Mouse (Mus musculus) CH12.LX (cell line): ENCODE measurements around the gene Nfe2l1. TPM values are rescaled to one million over a fixed set of nuclear protein-coding genes. Genes with fewer than 3 reads are reported as not detected.
"Not testable (repeated sequence)": the region's sequence is repeated elsewhere in the genome, so short reads cannot be mapped to it uniquely, and the experiment has no call there.

Experiments used
- DNase-seq: peaks from one replicate; pipeline ENCODE4 v3.0.0-alpha.2; 2013; ENCODE audit errors: extremely low read depth
- H3K27ac ChIP-seq: 2 replicates; pipeline ENCODE4 v1.5.1; 2012; ENCODE audit warnings: low read depth, mild to moderate bottlenecking, control low read depth, moderate library complexity; ENCODE audit not compliant: insufficient read depth
- H3K27me3 ChIP-seq: replicated peaks from 2 replicates; pipeline ENCODE3; 2012; ENCODE audit warnings: inconsistent platforms
- H3K36me3 ChIP-seq, 2 experiments: replicated peaks in 1 of 2; 2 replicates each; pipeline versions ENCODE3 to v1.6.1; 2012; ENCODE audit warnings: inconsistent platforms in 1 of 2, low read length in 1 of 2, mild to moderate bottlenecking in 1 of 2, mixed read lengths in 1 of 2, moderate library complexity in 1 of 2; ENCODE audit not compliant: control insufficient read depth in 1 of 2, insufficient read depth in 1 of 2
- H3K4me1 ChIP-seq, 2 experiments: 2 replicates each; pipeline ENCODE4 v1.6.1; 2012; ENCODE audit warnings: inconsistent platforms in 1 of 2, moderate library complexity in 1 of 2; ENCODE audit not compliant: insufficient read depth in 2 of 2, control insufficient read depth in 1 of 2
- H3K4me2 ChIP-seq: 2 replicates; pipeline ENCODE4 v1.6.1; 2012; ENCODE audit warnings: low read depth, mild to moderate bottlenecking, control low read depth; ENCODE audit not compliant: poor library complexity, insufficient read depth, severe bottlenecking
- H3K4me3 ChIP-seq, 3 experiments: fragments of 150-350 bp in 1 of 3; sonication (generic) in 1 of 3; replicated peaks in 1 of 3; 2 replicates each; pipeline versions ENCODE3 to v1.5.1; 2011 to 2012; ENCODE audit warnings: low read depth in 2 of 3, low read length in 2 of 3, mild to moderate bottlenecking in 2 of 3, moderate library complexity in 2 of 3, control low read depth in 1 of 3, improper control_type of control experiment in 1 of 3, inconsistent platforms in 1 of 3, mixed read lengths in 1 of 3; ENCODE audit not compliant: poor library complexity in 1 of 3
- H3K79me2 ChIP-seq: replicated peaks from 2 replicates; pipeline ENCODE4 v1.6.1; 2012; ENCODE audit warnings: mild to moderate bottlenecking, moderate library complexity; ENCODE audit not compliant: control insufficient read depth, poor library complexity, insufficient read depth, severe bottlenecking; ENCODE audit errors: extremely low read depth
- H3K9ac ChIP-seq: 2 replicates; pipeline ENCODE4 v1.6.1; 2012; ENCODE audit warnings: low read depth, mild to moderate bottlenecking, control low read depth, moderate library complexity; ENCODE audit not compliant: insufficient read depth
- H3K9me3 ChIP-seq: replicated peaks from 2 replicates; pipeline ENCODE3; 2012; ENCODE audit warnings: low read length, inconsistent platforms, mixed read lengths
- CHD2 ChIP-seq: IDR thresholded peaks from 2 replicates; pipeline ENCODE4 v1.6.1; 2011; ENCODE audit warnings: low read length, improper control_type of control experiment
- CTCF ChIP-seq, 2 experiments: IDR thresholded peaks in 1 of 2; conservative IDR thresholded peaks in 1 of 2; 2 replicates each; pipeline ENCODE4 v1.5.1; 2011 to 2012; ENCODE audit warnings: low read depth in 2 of 2, low read length in 2 of 2, improper control_type of control experiment in 1 of 2, inconsistent platforms in 1 of 2, mild to moderate bottlenecking in 1 of 2, moderate library complexity in 1 of 2
- ELF1 ChIP-seq: IDR thresholded peaks from 2 replicates; pipeline ENCODE4 v1.6.1; 2014; ENCODE audit warnings: low read depth, mild to moderate bottlenecking, inconsistent platforms, low read length, improper control_type of control experiment
- EP300 ChIP-seq: IDR thresholded peaks from 2 replicates; pipeline ENCODE4 v1.6.1; 2011; ENCODE audit warnings: low read length, improper control_type of control experiment
- IRF4 ChIP-seq: IDR thresholded peaks from 2 replicates; pipeline ENCODE4 v1.6.1; 2014; ENCODE audit warnings: low read depth, mild to moderate bottlenecking, inconsistent platforms, low read length, improper control_type of control experiment
- MAFK ChIP-seq: IDR thresholded peaks from 2 replicates; pipeline ENCODE4 v1.6.1; 2011; ENCODE audit warnings: low read length, improper control_type of control experiment; ENCODE audit not compliant: insufficient replicate concordance
- MAX ChIP-seq: IDR thresholded peaks from 2 replicates; pipeline ENCODE4 v1.6.1; 2011; ENCODE audit warnings: low read length, improper control_type of control experiment
- MYC ChIP-seq: IDR thresholded peaks from 2 replicates; pipeline ENCODE4 v1.6.1; 2011; ENCODE audit warnings: low read depth, mild to moderate bottlenecking, improper control_type of control experiment, low read length
- POLR2A ChIP-seq: IDR thresholded peaks from 2 replicates; pipeline ENCODE4 v1.6.1; 2011; ENCODE audit warnings: low read depth, mild to moderate bottlenecking, improper control_type of control experiment, low read length
- POLR2AphosphoS2 ChIP-seq: IDR thresholded peaks from 2 replicates; pipeline ENCODE4 v1.6.1; 2011; ENCODE audit warnings: low read depth, low read length, improper control_type of control experiment
- RAD21 ChIP-seq: IDR thresholded peaks from 2 replicates; pipeline ENCODE4 v1.6.1; 2011; ENCODE audit warnings: low read depth, mild to moderate bottlenecking, low read length, improper control_type of control experiment, moderate library complexity
- SIN3A ChIP-seq: IDR thresholded peaks from 2 replicates; pipeline ENCODE4 v1.6.1; 2012; ENCODE audit warnings: low read length, improper control_type of control experiment, inconsistent platforms
- SMC3 ChIP-seq: IDR thresholded peaks from 2 replicates; pipeline ENCODE4 v1.6.1; 2011; ENCODE audit warnings: low read depth, low read length, improper control_type of control experiment
- TBP ChIP-seq: conservative IDR thresholded peaks from 2 replicates; pipeline ENCODE4 v1.6.1; 2011; ENCODE audit warnings: low read depth, low read length, improper control_type of control experiment
- USF1 ChIP-seq: IDR thresholded peaks from 2 replicates; pipeline ENCODE4 v1.6.1; 2014; ENCODE audit warnings: low read depth, mild to moderate bottlenecking, inconsistent platforms, low read length, improper control_type of control experiment
- ZMIZ1 ChIP-seq: IDR thresholded peaks from 2 replicates; pipeline ENCODE4 v1.6.1; 2012; ENCODE audit warnings: low read depth, mild to moderate bottlenecking, inconsistent platforms, low read length, improper control_type of control experiment
- ZNF384 ChIP-seq: IDR thresholded peaks from 2 replicates; pipeline ENCODE4 v1.6.1; 2012; ENCODE audit warnings: low read depth, low read length, improper control_type of control experiment, inconsistent platforms
- dilution Hi-C: fragments of 300-500 bp; cut with MboI; formaldehyde crosslinking; loops from 2 replicates; pipeline ENCODE4 v1.14.3; 2020; ENCODE audit warnings: low sequenced_read_pairs; ENCODE audit not compliant: extremely low pct_unique_long_range_greater_than_20kb, extremely low pct_ligation_motif_present
- in situ Hi-C: fragments of 300-500 bp; cut with MboI; formaldehyde crosslinking; loops from 3 replicates; pipeline ENCODE4 v1.14.3; 2019; ENCODE audit warnings: low sequenced_read_pairs, low pct_ligation_motif_present, low pct_unique_long_range_greater_than_20kb, mixed read lengths
- polyA plus RNA-seq: library from polyadenylated mRNA; unstranded; fragments of >175 nt; gene quantifications from 2 replicates; pipeline ENCODE4 v1.2.1, GENCODE M21; 2012; ENCODE audit warnings: low read depth; ENCODE audit not compliant: insufficient read length
- total RNA-seq, 2 experiments: library from RNA; depleted of rRNA; stranded (reverse); fragments of 300-350 nt in 1 of 2; fragments of >200 nt in 1 of 2; gene quantifications; 2 replicates each; pipeline ENCODE4 v1.2.3; 2012 to 2014

Gene Nfe2l1
- total and polyA plus RNA-seq, 3 experiments, result 77.7 to 169 (median 145) TPM

- Histone ChIP-seq H3K36me3 (no peaks in the 10 kb centered on the region), H3K9ac (no peak overlapping the region), H3K4me2 (no peak overlapping the region), H3K4me1 (0 out of 4 replicates have a peak, but pooled peaks cover 0 to 9% of the 10 kb centered on the region in 2 experiments), H3K4me3 (no peak overlapping the region), H3K79me2 (peaks cover 8% of the 10 kb centered on the region), H3K27ac (no peak overlapping the region), H3K27me3 (no peaks in the 10 kb centered on the region), H3K9me3 (no peaks in the 10 kb centered on the region)
- in situ Hi-C loops, result no loop called here
- peak; percentile 44 for DNase-seq
- dilution Hi-C loops, result no loop called here
- TF ChIP-seq MYC, result no peak
- TF ChIP-seq CTCF (conservative IDR thresholded peaks at IDR 0.05 in 1 of 2, IDR thresholded peaks at IDR 0.05 in 1 of 2; ENCODE audit: low read depth in 2 of 2, low read length in 2 of 2), result peak; percentile 32 to 65; a peak in 3 of 4 replicates
- peak; percentile 62 for TF ChIP-seq SMC3
- TF ChIP-seq POLR2AphosphoS2, result no peak
- no peak for TF ChIP-seq MAX
- TF ChIP-seq POLR2A, result no peak
- no peak for TF ChIP-seq USF1
- peak; percentile 24 for TF ChIP-seq RAD21
Measured at GRCm38 (mm10) chr11:96781425-96781824, 48.3 kb downstream of the Nfe2l1 start.

GRCm38 (mm10) chr11:96780306-96780705 is 49.5 kb downstream of the Nfe2l1 start:
- no peak for DNase-seq
- Histone ChIP-seq H3K4me2 (no peak overlapping the region), H3K27ac (no peak overlapping the region), H3K4me3 (no peak overlapping the region), H3K79me2 (peaks cover 16% of the 10 kb centered on the region), H3K27me3 (no peaks in the 10 kb centered on the region), H3K36me3 (no peaks in the 10 kb centered on the region), H3K9ac (no peak overlapping the region), H3K4me1 (0 out of 4 replicates have a peak, but pooled peaks cover 0 to 11% of the 10 kb centered on the region in 2 experiments), H3K9me3 (no peaks in the 10 kb centered on the region)
- TF ChIP-seq CHD2 (no peak), SIN3A (no peak), ZMIZ1 (no peak), IRF4 (no peak), ELF1 (no peak), ZNF384 (no peak)
- dilution Hi-C loops (no loop called here), in situ Hi-C loops (no loop called here)

- H3K9me3 ChIP-seq, H3K27me3 ChIP-seq, DNase-seq, H3K36me3 ChIP-seq, dilution Hi-C loops: not testable (repeated sequence)
- peak overlapping the region; percentile 61; the same call in 1 of the 2 replicates for H3K9ac ChIP-seq
- TF ChIP-seq MYC (peak; percentile 90), MAFK (0 out of 2 replicates have a peak, but pooled peaks have one; percentile 41), MAX (peak; percentile 67), CTCF (conservative IDR thresholded peaks at IDR 0.05 in 1 of 2, IDR thresholded peaks at IDR 0.05 in 1 of 2; ENCODE audit: low read depth in 2 of 2, low read length in 2 of 2) (peak in 1 of 2 experiments; percentile 40; a peak in 1 of 4 replicates), TBP (peak; percentile 69), EP300 (peak; percentile 0; the same call in 1 of the 2 replicates)
- H3K79me2 ChIP-seq, result peaks cover 24% of the 10 kb centered on the region
- H3K27ac ChIP-seq, result peak overlapping the region; percentile 32; the same call in 1 of the 2 replicates
- in situ Hi-C loops, result loop anchor here (5.0 kb wide), 1 partner anchor 74 kb away; no protein-coding TSS in a partner anchor
- peak overlapping the region; percentile 46 to 80 (median 46) for H3K4me3 ChIP-seq
- peak overlapping the region; percentile 57; the same call in 1 of the 2 replicates for H3K4me2 ChIP-seq
- H3K4me1 ChIP-seq, result peaks cover 12% of the 10 kb centered on the region in 2 experiments; a peak in 3 of 4 replicates
Measured at GRCm38 (mm10) chr11:96778061-96778627, 51.6 kb downstream of the Nfe2l1 start.
